Mouse (Mus musculus) cerebellum, adult 11-12 months (tissue): ENCODE results near the gene Pxn.

Experiments used
- DNase-seq: peaks from one replicate; pipeline ENCODE4 v3.0.0; 2022

Pxn gene

DNA sequence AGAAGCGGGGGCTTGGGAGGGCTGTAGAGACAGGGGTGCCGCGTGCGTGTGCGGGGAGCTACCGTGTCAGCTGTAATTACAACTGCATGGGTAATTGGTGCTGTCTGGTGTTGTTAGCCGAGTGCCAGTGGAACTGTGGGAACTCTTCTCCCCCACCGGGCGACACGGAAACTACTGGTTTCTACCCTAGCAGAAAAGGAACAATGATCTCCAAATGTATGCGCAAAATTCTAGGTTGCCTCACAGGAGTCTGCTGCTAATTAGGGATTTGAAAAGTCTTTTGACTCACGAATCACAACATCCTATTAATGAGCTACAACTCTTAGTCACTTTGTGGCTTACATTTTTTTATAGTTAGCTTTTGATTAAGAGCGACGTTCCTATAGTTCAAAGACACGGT lies 79.7 kb downstream of the Pxn start:
- no peak for DNase-seq

DNA sequence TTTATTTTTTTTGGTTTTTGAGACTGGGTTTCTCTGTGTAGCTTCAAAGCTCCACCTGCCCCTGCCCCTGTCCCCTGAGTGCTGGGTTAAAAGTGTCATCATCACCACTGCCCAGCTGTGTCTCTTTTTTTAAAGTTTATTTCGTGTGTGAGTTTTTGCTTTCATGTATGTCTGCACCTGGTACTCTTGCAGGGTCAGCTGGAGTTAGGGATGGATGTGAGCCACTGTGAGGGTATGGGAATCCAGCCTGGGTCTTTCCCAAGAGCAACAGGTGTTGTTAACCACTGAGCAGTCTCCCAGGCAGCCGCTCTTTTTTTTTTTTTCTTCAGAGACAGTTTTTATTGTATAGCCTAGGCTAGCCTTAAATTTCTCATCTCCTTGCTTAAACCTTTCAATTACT lies 80.3 kb downstream of the Pxn start:
- no peak for DNase-seq

DNA sequence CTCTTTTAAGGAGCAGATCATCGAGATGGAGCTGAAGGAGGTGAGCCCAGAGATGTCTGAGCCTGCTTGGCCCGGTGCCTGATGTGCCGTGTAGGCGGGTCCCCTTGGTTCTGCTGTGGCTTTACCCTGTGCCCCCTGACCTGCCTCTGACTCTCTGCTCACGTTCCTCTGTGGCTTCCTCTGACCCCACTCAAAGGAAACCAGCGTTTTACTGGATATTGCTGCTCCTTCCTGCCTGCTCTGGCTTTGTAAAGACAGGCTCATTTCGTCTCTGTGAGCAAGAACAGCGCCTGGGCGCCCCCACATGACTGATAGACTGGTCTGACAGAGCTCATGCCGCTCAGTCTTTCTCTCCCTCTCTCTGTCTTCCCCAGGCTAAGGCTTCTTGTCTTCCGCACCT lies 84.6 kb downstream of the Pxn start:
- no peak for DNase-seq

DNA sequence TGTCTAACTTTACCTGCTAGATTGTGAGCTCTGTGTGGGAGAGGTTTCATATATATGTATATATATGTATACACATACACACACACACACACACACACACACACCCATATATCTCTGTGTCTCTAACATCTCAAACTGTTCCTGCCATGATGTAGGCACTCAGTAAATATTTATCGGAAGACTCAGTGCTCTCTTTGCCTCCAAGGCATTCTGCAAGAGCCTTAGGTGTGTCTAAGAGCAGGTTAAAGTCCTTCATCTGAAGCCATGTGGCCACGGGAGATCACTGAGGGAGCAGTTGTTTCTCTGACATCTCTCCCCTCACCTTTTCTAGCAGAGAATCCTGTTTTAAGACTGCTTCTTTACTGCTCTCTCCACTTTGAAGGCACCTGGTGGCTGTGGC lies 85.0 kb downstream of the Pxn start:
- no peak for DNase-seq

DNA sequence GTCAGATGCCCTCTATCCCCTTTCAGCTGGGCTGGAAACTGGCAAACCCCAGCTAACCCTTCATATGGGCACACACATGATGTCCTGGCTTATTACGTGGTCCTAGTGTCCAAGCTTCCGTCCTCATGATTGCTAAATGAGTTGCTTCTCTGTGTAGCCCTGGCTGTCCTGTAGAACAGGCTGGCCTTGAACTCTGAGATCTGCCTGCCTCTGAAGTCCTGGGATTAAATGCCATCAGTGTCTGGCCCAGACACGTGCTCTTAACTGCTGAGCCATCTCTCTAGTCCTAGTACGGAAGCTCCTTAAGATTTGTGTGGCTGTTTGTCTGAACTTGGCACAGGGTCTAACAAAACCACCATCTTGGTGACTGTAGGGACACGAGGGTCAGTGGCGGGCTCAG lies 97.1 kb downstream of the Pxn start:
- no peak for DNase-seq
